Mouse (Mus musculus): ENCODE data around the gene Fam241b. TPM values are rescaled to one million over a fixed set of nuclear protein-coding genes. Genes with fewer than 3 reads are reported as not detected.

The Fam241b gene
- total RNA-seq (2021), result 1 to 10 TPM; 1.7 to 2.6 TPM

DNA sequence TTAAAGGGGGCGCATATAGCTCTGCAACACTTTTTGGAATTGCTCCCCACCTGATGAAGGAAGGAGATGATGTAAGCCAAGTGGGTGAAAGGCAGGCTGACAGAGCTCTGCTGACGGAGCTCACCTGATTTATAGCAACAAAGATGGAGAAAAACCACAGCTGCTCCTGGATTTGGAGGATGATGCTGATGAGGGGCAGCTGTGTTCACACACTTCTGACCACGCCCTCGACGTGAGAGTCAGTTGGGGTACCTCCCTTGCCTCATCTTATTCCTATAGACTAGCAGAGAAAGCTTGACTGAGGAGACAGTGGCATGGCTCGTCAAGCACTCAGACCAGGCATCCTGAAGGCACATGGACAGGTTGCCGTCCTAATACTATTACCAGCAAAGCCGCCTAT, at the start of gene Fam241b:
Gene Fam241b (minus strand): TSS at position 101 of the 400 bp plus-strand sequence.
- no peak for DNase-seq
- intact Hi-C loops (cut with DNase I), result no loop called here

DNA sequence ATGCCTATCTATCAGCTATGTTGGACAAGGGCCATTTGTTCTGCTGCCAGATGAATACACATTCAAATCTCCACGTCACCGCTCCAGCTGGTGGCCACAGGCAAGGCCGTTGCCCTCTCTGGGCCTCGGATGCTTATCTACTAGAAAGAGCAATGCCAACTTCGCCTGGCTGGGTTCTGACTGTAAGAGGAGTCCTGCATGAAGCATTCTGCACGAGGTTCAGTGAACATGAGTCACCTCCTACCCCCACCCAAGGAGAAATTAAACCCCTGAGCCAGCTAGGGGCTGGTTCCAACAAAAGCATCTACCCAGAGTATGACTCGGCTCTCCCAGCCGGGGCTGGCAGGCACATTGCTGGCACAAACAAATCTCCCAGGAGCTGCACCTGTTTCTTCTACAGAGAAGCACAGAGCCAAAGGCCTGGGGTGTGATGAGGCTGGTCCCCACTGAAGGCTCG, 49.0 kb upstream of the Fam241b start:
- intact Hi-C loops (cut with DNase I), result no loop called here
- DNase-seq, result peak; percentile 21 to 24

- no peak for DNase-seq
- intact Hi-C loops (cut with DNase I), result no loop called here
Observed at GRCm38 (mm10) chr10:62190821-62191220, 47.1 kb upstream of the Fam241b start.

DNA sequence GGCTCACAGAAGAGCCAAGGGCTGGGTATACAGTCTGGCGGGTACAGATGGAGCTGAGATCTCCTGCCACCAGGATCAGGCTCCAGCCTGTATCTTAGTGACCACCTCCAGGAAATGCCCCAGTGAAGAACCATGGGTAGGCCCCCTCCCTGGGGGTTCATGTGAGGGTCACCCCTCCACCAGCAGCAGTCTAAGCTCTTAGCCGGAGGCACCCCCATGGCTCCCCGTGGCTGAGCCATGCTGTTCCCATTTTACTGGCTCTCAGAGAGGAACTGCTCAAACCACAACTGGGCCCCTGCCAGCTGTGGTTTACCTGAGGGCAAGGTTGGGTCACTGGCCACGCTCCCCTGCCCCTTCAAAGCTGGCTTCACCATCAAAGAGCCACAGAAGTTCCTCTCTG, 46.2 kb upstream of the Fam241b start:
- DNase-seq, result no peak
- intact Hi-C loops (cut with DNase I), result no loop called here

DNA sequence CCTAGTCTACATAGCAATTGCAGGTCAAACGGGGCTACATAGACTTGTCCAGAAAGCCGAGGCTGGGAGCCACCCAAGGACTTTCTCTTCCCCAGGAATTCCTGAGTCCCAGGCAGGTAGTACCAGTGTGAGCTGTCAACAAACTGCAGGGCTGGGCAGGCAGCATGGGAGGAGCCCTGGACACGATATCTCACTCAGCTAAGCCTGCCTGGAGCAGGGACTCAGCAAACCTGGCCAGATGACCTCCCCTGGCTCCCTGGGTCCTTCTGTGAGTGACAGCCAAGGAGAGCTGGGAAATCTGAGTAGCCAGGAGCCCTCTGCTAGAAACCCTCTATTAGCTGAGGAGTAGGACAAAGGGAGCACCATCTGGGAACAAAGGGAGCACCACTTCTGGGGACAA, 45.6 kb upstream of the Fam241b start:
- DNase-seq, result no peak
- intact Hi-C loops (cut with DNase I), result no loop called here

DNA sequence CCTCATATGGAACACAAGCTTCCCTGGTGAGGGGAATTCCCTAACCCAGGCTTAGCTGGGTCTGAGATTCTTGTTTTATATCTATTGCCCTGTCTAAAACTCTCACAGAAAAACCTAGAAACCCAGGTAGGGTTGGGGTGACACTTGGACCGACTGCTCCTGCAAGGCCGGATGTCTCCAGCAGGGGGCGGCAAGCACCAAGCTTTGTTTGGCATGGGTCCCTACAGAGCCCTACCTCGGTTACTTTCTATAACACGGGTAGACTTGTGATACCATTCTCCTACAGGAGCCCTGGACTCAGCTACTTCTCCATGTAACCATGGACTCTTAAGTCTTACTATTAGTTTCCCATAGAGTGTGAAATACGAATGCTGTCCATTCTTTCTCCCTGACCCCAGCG, 43.2 kb upstream of the Fam241b start:
- intact Hi-C loops (cut with DNase I), result loop anchor here (1.0 kb wide), 1 partner anchor 56 kb away; no protein-coding TSS in a partner anchor
- DNase-seq, result peak; percentile 79 to 89

DNA sequence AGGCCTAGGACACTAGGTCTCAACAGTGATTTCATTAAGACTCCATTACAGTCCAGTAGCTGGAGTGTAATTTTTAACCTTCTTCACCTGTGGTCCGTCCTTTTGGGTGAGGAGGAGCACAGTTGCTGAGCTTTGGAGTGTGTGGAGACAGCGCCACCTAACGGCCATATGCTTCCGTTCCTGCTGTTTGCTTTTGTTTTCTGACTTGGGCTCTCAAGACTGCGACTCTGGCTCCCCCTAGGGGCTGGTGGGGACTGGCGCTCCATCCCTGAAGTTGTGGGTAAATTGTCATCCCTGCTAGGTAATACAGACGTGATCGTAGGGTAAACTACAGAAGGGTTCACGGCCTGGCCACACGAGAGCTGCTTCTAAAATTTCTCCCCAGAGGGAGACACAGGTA, 39.3 kb upstream of the Fam241b start:
- DNase-seq, result peak; percentile 91 to 95
- intact Hi-C loops (cut with DNase I), result loop anchor here (1.0 to 5.0 kb wide), 5 partner anchors 78 to 346 kb away; no protein-coding TSS in a partner anchor

DNA sequence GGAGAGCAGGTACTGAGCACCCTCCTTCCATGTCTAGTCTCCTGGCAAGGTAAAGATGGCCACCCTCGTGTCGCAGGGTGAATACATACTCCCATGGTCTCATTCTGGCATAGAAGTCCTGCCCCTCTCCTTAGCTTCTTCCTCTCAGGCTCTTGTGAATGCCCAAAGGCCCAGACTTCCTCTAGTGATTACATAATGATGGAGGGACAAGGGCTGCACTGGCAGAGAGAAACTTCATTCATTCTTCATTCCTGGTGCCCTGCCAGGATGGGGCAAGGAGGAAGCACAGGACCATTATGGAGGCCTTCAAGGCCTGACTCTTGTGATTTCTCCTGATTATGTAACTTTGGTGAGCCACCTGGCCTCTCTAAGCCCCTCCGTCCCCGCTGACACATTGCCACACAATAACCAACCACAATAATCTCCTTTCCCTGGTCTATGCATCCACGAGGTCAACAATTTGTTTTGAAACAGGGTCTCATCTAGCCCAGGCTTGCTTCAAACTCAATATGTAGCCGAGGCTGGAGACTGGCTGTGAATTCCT, 38.8 kb upstream of the Fam241b start:
- intact Hi-C loops (cut with DNase I), result loop anchor here (1.0 to 5.0 kb wide), 5 partner anchors 77 to 345 kb away; no protein-coding TSS in a partner anchor
- no peak for DNase-seq

- intact Hi-C loops (cut with DNase I), result loop anchor here (2.0 to 5.0 kb wide), 4 partner anchors 127 to 344 kb away; no protein-coding TSS in a partner anchor
Observed at GRCm38 (mm10) chr10:62181701-62182100, 38.0 kb upstream of the Fam241b start.

DNA sequence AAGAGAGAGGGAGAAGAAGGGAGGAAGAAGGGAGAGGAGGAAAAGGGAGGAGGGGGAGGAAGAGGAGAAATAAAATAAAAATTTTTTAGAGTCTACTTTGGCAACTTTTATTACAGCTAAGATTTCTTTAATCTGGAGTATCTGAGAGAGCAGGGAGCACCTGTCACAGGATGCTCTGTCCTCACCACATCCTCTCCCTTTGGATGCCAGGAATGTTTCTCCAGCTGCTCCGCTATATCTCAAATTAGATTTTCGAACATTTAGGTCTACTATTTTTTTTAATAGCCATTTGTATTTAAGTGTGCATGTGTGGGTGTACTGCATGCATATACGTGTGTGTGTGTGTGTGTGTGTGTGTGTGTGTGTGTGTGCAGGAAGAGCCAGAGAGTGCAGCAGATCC, 36.2 kb upstream of the Fam241b start:
- DNase-seq, result no peak
- intact Hi-C loops (cut with DNase I), result loop anchor here (5.0 kb wide), 2 partner anchors 303 to 343 kb away; no protein-coding TSS in a partner anchor

More at GRCm38 (mm10) chr10:62181701-62182100, 38.0 kb upstream of the Fam241b start:
- DNase-seq, result no peak

GRCm38 (mm10) chr10:62174533-62175313, 31.0 kb upstream of the Fam241b start:
- no peak for DNase-seq
- intact Hi-C loops (cut with DNase I), result no loop called here

DNA sequence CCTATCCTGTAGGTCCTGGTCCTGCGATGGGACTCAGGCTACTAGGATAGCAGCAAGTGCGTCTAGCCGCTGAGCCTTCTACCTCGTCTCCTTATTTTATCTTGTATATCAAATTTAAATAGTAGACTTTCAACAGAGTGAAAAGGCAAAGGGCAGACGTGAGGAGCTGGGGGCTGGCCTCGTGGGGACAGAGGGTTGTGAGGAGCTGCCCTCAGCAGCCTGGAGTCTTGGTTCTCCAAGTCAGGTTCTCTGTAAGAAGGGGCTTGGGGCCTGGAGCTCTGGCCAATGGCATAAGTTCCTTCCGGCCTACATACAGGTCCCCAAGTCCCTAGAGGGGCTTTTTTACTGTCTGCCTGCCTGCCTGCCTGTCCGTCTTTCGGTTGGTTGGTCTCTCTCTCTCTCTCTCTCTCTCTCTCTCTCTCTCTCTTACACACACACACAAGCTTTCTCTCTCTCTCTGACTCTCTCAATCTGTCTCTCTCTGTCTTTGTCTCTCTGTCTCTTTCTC, 30.3 kb upstream of the Fam241b start:
- intact Hi-C loops (cut with DNase I), result no loop called here

DNA sequence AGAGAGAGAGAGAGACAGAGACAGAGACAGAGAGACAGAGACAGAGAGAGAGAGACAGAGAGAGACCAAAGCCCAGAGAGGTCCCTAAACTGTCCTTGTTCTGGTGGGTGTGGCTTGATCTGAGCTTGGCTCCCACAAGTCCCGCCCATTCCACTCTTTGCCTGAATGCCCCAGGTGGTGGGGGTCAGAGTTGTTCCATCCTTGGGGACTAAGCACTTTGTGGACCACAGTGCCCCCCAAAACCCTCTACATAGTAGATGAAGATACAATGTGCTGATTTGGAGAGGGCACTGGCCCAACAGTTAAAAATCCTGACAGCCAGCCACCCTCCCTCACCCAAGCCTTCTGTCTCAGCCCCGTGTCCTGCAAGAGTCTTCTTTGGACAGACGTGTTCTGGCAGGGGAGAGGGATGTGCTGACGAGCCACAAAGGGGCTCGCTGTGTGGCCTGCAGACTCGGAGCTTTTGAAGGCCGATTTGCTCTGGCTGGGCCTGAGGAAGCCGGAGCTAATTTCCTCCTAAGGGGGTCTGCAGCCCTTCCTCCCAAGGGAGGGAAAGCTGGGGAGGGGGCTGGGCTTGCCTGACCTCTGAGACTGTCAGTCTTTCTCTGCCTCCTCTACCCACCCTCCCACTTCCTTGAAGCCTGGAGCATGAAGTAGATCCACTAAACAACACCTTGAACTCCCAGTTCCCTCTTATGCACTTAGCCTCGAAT, 29.3 kb upstream of the Fam241b start:
- DNase-seq, result no peak
- intact Hi-C loops (cut with DNase I), result no loop called here

More for the DNA sequence above, 30.3 kb upstream of the Fam241b start:
- DNase-seq, result no peak

DNA sequence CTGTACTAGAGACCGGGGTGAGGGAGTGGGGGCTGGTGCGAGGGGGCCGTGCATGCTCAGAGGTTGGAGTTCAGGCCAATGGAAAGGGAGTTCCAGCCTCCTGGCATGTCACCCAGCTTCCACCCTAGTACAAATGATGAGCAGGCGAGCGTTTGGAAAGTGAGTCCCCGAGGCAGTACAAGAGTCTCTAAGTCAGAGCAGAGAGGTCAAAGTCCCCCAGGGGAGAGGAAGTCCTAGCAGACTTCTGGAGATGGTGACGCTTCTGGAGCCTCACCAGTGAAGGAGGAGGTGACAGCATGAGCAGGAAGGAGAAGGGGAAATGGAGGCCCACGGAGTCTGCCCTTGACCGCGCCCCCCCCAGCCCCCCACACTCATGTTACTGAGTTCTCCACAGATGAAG, 18.7 kb upstream of the Fam241b start:
- intact Hi-C loops (cut with DNase I), result no loop called here
- peak; percentile 5 to 12 for DNase-seq

GRCm38 (mm10) chr10:62149929-62150328, 6.2 kb upstream of the Fam241b start:
- no peak for DNase-seq
- intact Hi-C loops (cut with DNase I), result no loop called here

GRCm38 (mm10) chr10:62147466-62148248, 3.9 kb upstream of the Fam241b start:
- intact Hi-C loops (cut with DNase I), result no loop called here
- DNase-seq, result no peak

DNA sequence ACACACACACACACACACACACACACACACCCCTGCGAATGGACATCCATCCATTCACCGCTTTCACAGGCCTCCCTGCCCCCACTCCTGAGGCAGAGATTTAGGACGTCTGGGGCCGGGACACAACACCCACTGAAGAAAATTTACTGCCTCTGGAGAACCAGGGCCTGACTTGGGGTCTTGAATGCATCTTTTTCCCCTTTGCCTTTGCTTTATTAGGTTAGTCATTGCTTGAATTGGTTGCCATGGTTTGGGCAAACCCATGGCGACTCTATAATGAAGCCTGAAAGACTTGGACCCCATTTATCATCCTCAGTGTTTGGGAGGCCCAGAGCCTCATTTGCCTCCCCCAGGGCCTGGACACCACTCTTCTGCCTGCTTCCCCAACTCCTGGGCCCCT, 2.2 kb upstream of the Fam241b start:
- intact Hi-C loops (cut with DNase I), result no loop called here

DNA sequence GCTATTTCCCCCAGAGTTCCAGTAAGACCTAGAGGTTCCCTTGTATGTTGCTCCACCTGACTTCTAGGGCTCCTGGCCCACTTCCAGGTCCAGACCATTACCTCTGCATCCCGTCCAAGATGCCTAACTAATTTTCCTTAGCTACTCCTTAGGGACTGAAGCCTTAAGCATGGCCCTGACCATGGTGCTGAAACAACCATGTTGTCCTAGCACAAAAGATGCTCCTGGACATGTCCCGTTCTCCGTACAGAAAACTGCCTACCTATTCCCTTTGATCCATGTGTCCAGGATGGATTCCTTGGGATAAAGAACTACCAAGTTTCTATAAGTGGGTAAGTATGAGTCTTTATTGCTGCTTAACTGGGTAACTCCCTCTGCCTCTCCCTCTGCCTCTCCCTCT, 5.7 kb downstream of the Fam241b start:
- no peak for DNase-seq
- intact Hi-C loops (cut with DNase I), result no loop called here

More for the DNA sequence above, 2.2 kb upstream of the Fam241b start:
- no peak for DNase-seq

- no peak for DNase-seq
- intact Hi-C loops (cut with DNase I), result no loop called here
Observed at GRCm38 (mm10) chr10:62137150-62137549, 6.6 kb downstream of the Fam241b start.
